Mouse (Mus musculus): ENCODE measurements around the gene Gm8994. TPM values are rescaled to one million over a fixed set of nuclear protein-coding genes. Genes with fewer than 3 reads are reported as not detected.

The Gm8994 gene
- total RNA-seq, 2 experiments from 2014 or later: not detected

DNA sequence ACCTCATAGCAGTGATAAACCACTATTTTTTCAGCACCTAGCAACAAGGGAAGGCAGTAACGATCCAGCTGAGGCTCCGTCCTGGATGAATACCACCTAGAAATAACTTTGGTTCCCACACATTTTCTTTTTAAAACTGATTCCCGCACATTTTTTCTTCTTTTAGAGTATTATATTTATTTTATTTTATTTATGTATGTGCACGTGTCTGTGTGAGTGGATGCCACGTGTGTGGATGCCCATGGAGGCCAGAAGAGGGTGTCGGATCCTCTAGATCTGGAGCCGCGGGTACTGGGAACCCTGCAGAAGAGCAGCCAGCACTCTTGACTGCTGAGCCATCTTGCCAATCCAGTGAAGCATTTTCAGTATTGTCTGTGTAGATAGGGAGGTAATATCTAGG, 36.0 kb downstream of the Gm8994 start:
- DNase-seq: no peak

DNA sequence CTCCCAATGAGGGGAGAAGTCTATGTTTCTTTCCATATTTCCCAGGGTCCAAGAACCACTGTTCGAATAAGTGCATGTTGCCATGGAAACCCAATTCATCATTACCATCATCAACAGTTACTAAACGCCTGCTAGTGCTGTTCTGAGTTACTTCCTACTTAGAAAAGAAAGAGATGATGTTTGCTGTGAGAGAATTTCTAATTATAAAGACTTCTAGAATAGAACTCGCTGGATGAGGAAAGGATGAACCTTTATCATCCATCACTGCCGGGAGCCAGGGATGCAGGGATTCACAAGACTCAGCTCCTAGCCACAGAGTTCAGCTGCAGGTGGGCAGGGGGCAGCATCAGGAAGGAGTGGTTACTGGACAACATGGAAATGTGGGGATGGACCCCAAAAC, 36.7 kb downstream of the Gm8994 start:
- DNase-seq: no peak

DNA sequence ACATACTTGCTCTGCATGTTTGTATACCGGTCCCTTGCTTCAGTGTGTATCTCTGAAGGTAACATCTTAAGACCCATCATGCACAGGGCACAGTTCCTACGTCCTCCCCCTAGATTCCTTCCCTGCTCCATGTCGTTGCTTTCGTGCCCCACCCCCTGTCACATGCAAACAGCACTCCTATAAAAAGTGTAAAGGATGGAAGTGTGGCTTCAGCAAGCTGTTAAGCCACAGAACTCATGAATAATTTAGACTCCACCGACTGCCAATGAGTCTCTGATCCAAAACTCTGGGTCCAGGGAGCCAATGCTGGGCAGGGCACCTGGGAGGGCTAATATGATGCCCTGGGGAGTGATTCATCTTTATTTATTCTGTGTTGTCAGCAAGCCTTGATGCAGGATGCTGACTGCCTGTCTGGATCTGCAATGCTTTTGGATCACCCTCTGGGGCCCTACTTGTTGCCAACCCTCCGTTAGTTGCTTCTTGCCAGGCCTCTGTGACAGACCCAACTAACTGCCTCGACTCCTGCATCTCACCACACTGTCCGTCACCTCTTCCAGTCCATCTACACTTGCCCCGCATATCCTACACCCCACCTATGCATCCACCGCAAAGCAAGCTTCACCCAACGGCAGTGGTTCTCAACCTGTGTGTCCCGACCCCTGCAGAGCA, 37.2 kb downstream of the Gm8994 start:
- DNase-seq: no peak

DNA sequence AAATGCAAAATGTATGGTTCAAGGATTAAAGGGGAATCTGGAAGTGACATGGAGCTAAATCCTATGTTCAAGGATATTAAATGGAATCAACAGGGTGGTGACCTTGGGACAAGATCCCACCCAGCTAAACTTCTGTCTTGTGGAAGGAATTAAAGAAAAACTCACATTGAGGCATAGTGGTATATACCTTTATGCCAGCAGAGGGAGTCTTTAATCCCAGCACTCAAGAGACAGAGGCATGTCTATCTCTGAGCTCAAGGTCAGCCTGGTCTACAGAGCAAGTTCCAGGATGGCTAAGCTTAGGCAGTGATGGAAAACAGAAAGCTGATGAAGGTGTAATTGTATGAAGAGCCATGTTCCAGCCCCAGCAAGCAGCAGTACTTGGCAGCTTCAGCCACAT, 48.8 kb downstream of the Gm8994 start:
- no peak for DNase-seq

Other genes starting within 250 kb of the Gm8994 start
- 1 to 10 TPM in 1 of 2 experiments, under 1 TPM in 1; 0.52 to 1.5 TPM for gene Grin2b, start 154.0 kb upstream of the Gm8994 start, total RNA-seq (2021)
- not detected for gene E330021D16Rik, start 88.0 kb downstream of the Gm8994 start, total RNA-seq (2021)
- gene Atf7ip, start 178.6 kb downstream of the Gm8994 start, total RNA-seq (2021): 10 to 100 TPM; 51.8 to 80.1 TPM